Mouse (Mus musculus) layer of hippocampus, adult 9-10 months (tissue): ENCODE measurements at regions not wholly inside any gene's neighbourhood (a gene's known extent, or its start where the extent isn't known, plus 50 kb on each side); places are given as distances from the start of the nearest gene placed in this dataset.
"Not testable (repeated sequence)": the region's sequence is repeated elsewhere in the genome, so short reads cannot be mapped to it uniquely, and the experiment has no call there.

ENCODE experiments used
- DNase-seq: peaks from one replicate; pipeline ENCODE4 v3.0.0; 2022; ENCODE audit warnings: low spot score

GRCm38 (mm10) chr2:16811401-16812281 is 455.5 kb downstream of the Plxdc2 start:
- not testable (repeated sequence) for DNase-seq

- no peak for DNase-seq
Measured at GRCm38 (mm10) chr2:16820442-16820841, 464.3 kb downstream of the Plxdc2 start.

- no peak for DNase-seq
Measured at GRCm38 (mm10) chr2:16824681-16825230, 468.7 kb downstream of the Plxdc2 start.

- DNase-seq = no peak
Measured at GRCm38 (mm10) chr2:16827266-16827665, 471.2 kb downstream of the Plxdc2 start.

- no peak for DNase-seq
Measured at GRCm38 (mm10) chr2:16835960-16836359, 479.9 kb downstream of the Plxdc2 start.

- DNase-seq = no peak
Measured at GRCm38 (mm10) chr2:16838718-16839117, 482.6 kb downstream of the Plxdc2 start.

GRCm38 (mm10) chr2:16849916-16850315 is 493.8 kb downstream of the Plxdc2 start:
- peak; percentile 2 for DNase-seq

- DNase-seq = no peak
Measured at GRCm38 (mm10) chr2:16860056-16860455, 504.0 kb downstream of the Plxdc2 start.

- no peak for DNase-seq
Measured at GRCm38 (mm10) chr2:16866163-16866852, 510.2 kb downstream of the Plxdc2 start.

- not testable (repeated sequence) for DNase-seq
Measured at GRCm38 (mm10) chr2:16892381-16892780, 536.3 kb downstream of the Plxdc2 start.

- no peak for DNase-seq
Measured at GRCm38 (mm10) chr2:16909246-16910038, 553.3 kb downstream of the Plxdc2 start.

GRCm38 (mm10) chr2:16914633-16915032 is 558.5 kb downstream of the Plxdc2 start:
- DNase-seq = no peak

GRCm38 (mm10) chr2:16929974-16930373 is 573.9 kb downstream of the Plxdc2 start:
- no peak for DNase-seq

- no peak for DNase-seq
Measured at GRCm38 (mm10) chr2:16959432-16959831, 603.3 kb downstream of the Plxdc2 start.

- no peak for DNase-seq
Measured at GRCm38 (mm10) chr2:16977380-16977779, 621.3 kb downstream of the Plxdc2 start.

GRCm38 (mm10) chr2:16982823-16983222 is 626.7 kb downstream of the Plxdc2 start:
- no peak for DNase-seq

- no peak for DNase-seq
Measured at GRCm38 (mm10) chr2:16983583-16984221, 627.6 kb downstream of the Plxdc2 start.
